ENCODE assay signal across 14 mouse cellular contexts in the genomic region with DNA sequence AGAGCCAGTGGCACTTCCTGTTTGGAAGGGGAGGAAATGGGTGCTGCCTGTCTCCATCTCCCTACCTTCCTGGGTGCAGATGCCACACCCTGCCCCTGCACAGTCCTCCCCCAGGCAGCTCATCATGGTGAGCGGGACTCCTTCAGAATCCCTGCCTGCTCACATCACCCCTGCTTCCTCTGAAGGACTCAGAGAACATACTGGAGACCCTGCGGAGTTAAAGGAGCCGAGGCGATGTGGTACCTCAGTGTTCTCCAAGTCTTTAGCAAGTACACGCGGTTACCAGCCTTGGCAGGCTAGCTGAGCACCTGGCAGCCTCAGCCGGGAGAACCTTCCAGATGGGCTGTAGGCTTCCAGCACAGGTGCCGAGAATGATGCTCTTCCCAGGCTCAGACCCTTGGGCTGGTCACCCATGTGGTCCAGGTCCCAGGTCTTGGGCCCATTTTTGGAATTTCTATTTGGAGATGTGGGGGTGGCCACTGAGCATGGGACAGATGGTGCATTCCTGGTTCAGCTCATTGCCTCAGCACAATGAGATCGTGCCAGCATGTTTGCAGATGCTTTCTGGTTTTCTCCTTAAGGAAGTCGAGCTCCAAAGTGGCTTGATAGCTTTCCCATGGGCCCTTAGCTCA. TPM values are rescaled to one million over a fixed set of nuclear protein-coding genes. Genes with fewer than 3 reads are reported as not detected.
DNase-seq lines count a peak whose midpoint lies in the region; ATAC-seq lines count a peak whose summit lies in the region.
"Had no signal": no experiment of that assay in that cellular context is flagged by ENCODE, and none has a peak within 500 bp of the region (broad histone marks: within the 10 kb centered on the region; RNA-seq: fewer than 3 reads in every experiment).

No protein-coding gene starts in this region.

- no peak overlapping the region for H3K27ac ChIP-seq in hindbrain, embryonic 14.5 days
- H3K27ac ChIP-seq in hindbrain, embryonic 10.5 days: no peak overlapping the region
- H3K27ac ChIP-seq in limb, embryonic 10.5 days: no peak overlapping the region
- H3K27ac ChIP-seq: kidney, postnatal 0 days; limb, embryonic 15.5 days; midbrain, embryonic 13.5 days had no signal

- no peaks in the 10 kb centered on the region for H3K27me3 ChIP-seq in hindbrain, embryonic 14.5 days (ENCODE audit: control insufficient read depth, insufficient read depth, low read length)
- no peaks in the 10 kb centered on the region for H3K27me3 ChIP-seq in hindbrain, embryonic 10.5 days (ENCODE audit: insufficient read depth, poor library complexity, severe bottlenecking)
- no peaks in the 10 kb centered on the region for H3K27me3 ChIP-seq in limb, embryonic 10.5 days (ENCODE audit: low read depth, poor library complexity, severe bottlenecking)
- H3K27me3 ChIP-seq: limb, embryonic 15.5 days; midbrain, embryonic 13.5 days had no signal

- no peak for DNase-seq in hindbrain, embryonic 14.5 days (ENCODE audit: low spot score)
- DNase-seq in hindbrain, embryonic 10.5 days (ENCODE audit: low spot score): no peak
- peak; percentile 68 for DNase-seq in cerebellum, adult 11 months
- DNase-seq in cerebellum, postnatal 25 days: peak; percentile 73 to 79
- DNase-seq in left cerebral cortex, postnatal 14 days (ENCODE audit: low spot score in 2 of 2): peak; percentile 62 to 76
- no peak for DNase-seq in embryo, embryonic 10.5 days (ENCODE audit: low spot score)
- DNase-seq in limb, embryonic 10.5 days (ENCODE audit: low spot score): no peak
- no peak for DNase-seq in heart, postnatal 10 days
- DNase-seq: adrenal gland, adult 2 months; heart, adult 18-20 months; thymus, postnatal 14 days had no signal

- WGBS in hindbrain, embryonic 14.5 days: 80% methylated on average over 10 of the region's 10 CpGs
- 87% methylated on average over 10 of the region's 10 CpGs for WGBS in hindbrain, embryonic 10.5 days
- 84% methylated on average over 10 of the region's 10 CpGs for WGBS in limb, embryonic 10.5 days

- no peaks in the 10 kb centered on the region for H3K9me3 ChIP-seq in hindbrain, embryonic 14.5 days (ENCODE audit: control insufficient read depth, low read length)
- no peaks in the 10 kb centered on the region for H3K9me3 ChIP-seq in hindbrain, embryonic 10.5 days
- no peaks in the 10 kb centered on the region for H3K9me3 ChIP-seq in limb, embryonic 10.5 days (replicated peaks)
- H3K9me3 ChIP-seq: limb, embryonic 15.5 days; midbrain, embryonic 13.5 days had no signal

- peaks cover 6% of the 10 kb centered on the region; the same call in 1 of the 2 replicates for H3K36me3 ChIP-seq in hindbrain, embryonic 14.5 days (replicated peaks; ENCODE audit: control insufficient read depth, insufficient read depth)
- H3K36me3 ChIP-seq in hindbrain, embryonic 10.5 days: no peaks in the 10 kb centered on the region
- no peaks in the 10 kb centered on the region for H3K36me3 ChIP-seq in limb, embryonic 10.5 days
- H3K36me3 ChIP-seq: limb, embryonic 15.5 days; midbrain, embryonic 13.5 days had no signal

- H3K4me2 ChIP-seq in hindbrain, embryonic 14.5 days (replicated peaks): no peak overlapping the region
- H3K4me2 ChIP-seq: limb, embryonic 15.5 days; midbrain, embryonic 13.5 days had no signal

- intact Hi-C loops in left cerebral cortex, postnatal 14 days (cut with DNase I): no loop called here
- intact Hi-C loops in heart, postnatal 10 days (cut with DNase I): no loop called here

- no peak overlapping the region for H3K9ac ChIP-seq in hindbrain, embryonic 14.5 days
- H3K9ac ChIP-seq: limb, embryonic 15.5 days; midbrain, embryonic 13.5 days had no signal

- 0 out of 2 replicates have a peak, but pooled peaks have one; percentile 29 for ATAC-seq in hindbrain, embryonic 14.5 days (ENCODE audit: low FRiP score)
- ATAC-seq: midbrain, embryonic 13.5 days had no signal

- H3K4me1 ChIP-seq in hindbrain, embryonic 14.5 days (replicated peaks; ENCODE audit: control insufficient read depth, insufficient read depth, low read length): no peaks in the 10 kb centered on the region
- peaks cover 23% of the 10 kb centered on the region for H3K4me1 ChIP-seq in hindbrain, embryonic 10.5 days (replicated peaks)
- peaks cover 12% of the 10 kb centered on the region for H3K4me1 ChIP-seq in limb, embryonic 10.5 days
- H3K4me1 ChIP-seq: limb, embryonic 15.5 days had no signal

- H3K4me3 ChIP-seq in hindbrain, embryonic 14.5 days (replicated peaks; ENCODE audit: low read length): no peak overlapping the region
- no peak overlapping the region for H3K4me3 ChIP-seq in hindbrain, embryonic 10.5 days
- H3K4me3 ChIP-seq in limb, embryonic 10.5 days: no peak overlapping the region
- H3K4me3 ChIP-seq: limb, embryonic 15.5 days; midbrain, embryonic 13.5 days had no signal

RNA-seq across cellular contexts. Expression of gene Mapt, which starts 23.3 kb away (rescaled TPM):
- 939 and 1,013 TPM in 2 replicates for polyA plus RNA-seq in hindbrain, embryonic 14.5 days (2014; fragmentation: Nextera tagmentation; extraction: Ambion mirVana)
- 23.3 and 67.7 TPM in 2 replicates for polyA plus RNA-seq in hindbrain, embryonic 10.5 days (2016; fragmentation: Nextera tagmentation; extraction: Ambion mirVana)
- total RNA-seq in left cerebral cortex, postnatal 14 days (2021): 100 to 1,000 TPM; 324 to 330 TPM
- 0.95 and 0.97 TPM in 2 replicates for polyA plus RNA-seq in limb, embryonic 10.5 days (2016; fragmentation: Nextera tagmentation; extraction: Ambion mirVana)
- 10 to 100 TPM; 40.7 to 52.8 TPM for total RNA-seq in heart, postnatal 10 days (2021)

Comparison
In these comparisons a context has a peak if more than half of its experiments do, and no peak if none do; other contexts are left out.
1. DNase-seq: peak in cerebellum, adult 11 months (single experiment), cerebellum, postnatal 25 days (2 of 2) and left cerebral cortex, postnatal 14 days (2 of 2); none in hindbrain, embryonic 14.5 days (single experiment), hindbrain, embryonic 10.5 days (single experiment), embryo, embryonic 10.5 days (single experiment), limb, embryonic 10.5 days (single experiment) and heart, postnatal 10 days (0 of 2).
2. RNA of gene Mapt, which starts 23.3 kb away (polyA plus RNA-seq): 939 to 1,013 TPM in hindbrain, embryonic 14.5 days and 23.3 to 67.7 TPM in hindbrain, embryonic 10.5 days; 0.95 to 0.97 TPM in limb, embryonic 10.5 days; every median in the first group is over 10 times any median in the second.